Mouse (Mus musculus) hindbrain, embryonic 12.5 days (tissue): ENCODE measurements at regions not wholly inside any gene's neighbourhood (a gene's known extent, or its start where the extent isn't known, plus 50 kb on each side); places are given as distances from the start of the nearest gene placed in this dataset.
A peak's percentile ranks its signal among the peaks of the same experiment; 100 is the strongest.

Experiments
- ATAC-seq: fragments of 200-750 bp; cut with Nextera tagmentation; 2 replicates; pipeline ENCODE4 v1.8.0; 2017; ENCODE audit warnings: moderate TSS enrichment; ENCODE audit not compliant: low FRiP score
- H3K27ac ChIP-seq: fragments of 300-500 bp; sonication (generic); 2 replicates; pipeline ENCODE4 v1.5.1; 2016; ENCODE audit warnings: mild to moderate bottlenecking
- H3K27me3 ChIP-seq: fragments of 300-500 bp; sonication (generic); 2 replicates; pipeline ENCODE4 v1.6.1; 2016; ENCODE audit warnings: mild to moderate bottlenecking
- H3K36me3 ChIP-seq: fragments of 300-500 bp; sonication (generic); 2 replicates; pipeline ENCODE4 v1.6.1; 2016; ENCODE audit warnings: mild to moderate bottlenecking
- H3K4me1 ChIP-seq: fragments of 300-500 bp; sonication (generic); 2 replicates; pipeline ENCODE4 v1.6.1; 2016
- H3K4me2 ChIP-seq: fragments of 300-500 bp; sonication (generic); replicated peaks from 2 replicates; pipeline ENCODE4 v1.6.1; 2016; ENCODE audit warnings: mild to moderate bottlenecking
- H3K4me3 ChIP-seq: fragments of 300-500 bp; sonication (generic); 2 replicates; pipeline ENCODE4 v1.5.1; 2016; ENCODE audit warnings: mild to moderate bottlenecking
- H3K9ac ChIP-seq: fragments of 300-500 bp; sonication (generic); 2 replicates; pipeline ENCODE4 v1.6.1; 2016; ENCODE audit warnings: mild to moderate bottlenecking, moderate library complexity
- H3K9me3 ChIP-seq: fragments of 300-500 bp; sonication (generic); replicated peaks from 2 replicates; pipeline ENCODE4 v1.6.1; 2016; ENCODE audit warnings: mild to moderate bottlenecking
- WGBS: fragments of 180-500 bp; shearing (Covaris S2); methylation state at CpG from one replicate; pipeline ENCODE4 v1.1.7; 2016; 5-methylcytosine and 5-hydroxymethylcytosine counted together

- peak overlapping the region; percentile 66 for H3K4me2 ChIP-seq
- ATAC-seq: peak; percentile 88
- H3K27ac ChIP-seq: 0 out of 2 replicates have a peak overlapping the region, but pooled peaks have one; percentile 17
- H3K27me3 ChIP-seq: no peaks in the 10 kb centered on the region
- peaks cover 6% of the 10 kb centered on the region; the same call in 1 of the 2 replicates for H3K4me1 ChIP-seq
- no peaks in the 10 kb centered on the region for H3K9me3 ChIP-seq
- peak overlapping the region; percentile 74 for H3K9ac ChIP-seq
- peaks cover 6% of the 10 kb centered on the region; the same call in 1 of the 2 replicates for H3K36me3 ChIP-seq
- 29% methylated on average over 34 of the region's 34 CpGs for WGBS
- H3K4me3 ChIP-seq: peak overlapping the region; percentile 58
These were observed 52.8 kb upstream of the Gramd1a start for GRCm38 (mm10) chr7:31208237-31209054.

DNA sequence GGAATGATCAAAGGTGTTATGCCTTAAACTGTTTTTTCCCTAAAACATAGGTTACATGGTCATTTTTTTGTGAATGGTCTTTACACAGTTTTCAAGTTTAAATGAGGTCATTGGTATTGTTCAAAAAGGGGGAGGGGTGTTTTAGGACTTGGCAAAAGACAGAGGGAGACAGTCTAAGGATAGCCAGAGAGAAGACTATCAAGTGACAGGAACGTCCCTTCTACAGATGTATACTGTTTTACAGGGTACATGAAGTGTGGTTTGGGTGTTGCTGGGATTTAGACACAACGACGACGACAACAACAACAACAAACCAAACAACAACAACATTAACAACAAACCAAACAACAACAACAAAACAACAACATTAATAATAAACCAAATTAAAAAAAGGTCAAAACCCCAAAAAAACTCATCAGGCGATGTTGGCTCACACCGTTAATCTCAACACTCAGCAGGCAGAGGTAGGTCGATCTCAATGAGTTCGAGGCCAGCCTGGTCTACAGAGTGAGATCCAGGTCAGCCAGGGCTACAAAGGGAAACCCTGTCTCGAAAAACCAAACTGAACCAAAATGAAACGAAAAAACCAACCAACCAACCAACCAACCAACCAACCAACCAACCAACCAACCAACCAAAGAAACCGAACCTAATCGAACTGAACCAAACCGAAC, 52.0 kb upstream of the Gramd1a start:
- Histone ChIP-seq H3K9ac (peak overlapping the region; percentile 74; the same call in 1 of the 2 replicates), H3K27me3 (no peaks in the 10 kb centered on the region), H3K4me3 (peak overlapping the region; percentile 58), H3K27ac (no peak overlapping the region), H3K36me3 (peaks cover 6% of the 10 kb centered on the region; the same call in 1 of the 2 replicates), H3K4me2 (peak overlapping the region; percentile 66), H3K9me3 (no peaks in the 10 kb centered on the region), H3K4me1 (peaks cover 6% of the 10 kb centered on the region; the same call in 1 of the 2 replicates)
- ATAC-seq: peak; percentile 58
- WGBS: 74% methylated on average over 13 of the region's 13 CpGs
